Mouse (Mus musculus): Measurements from ENCODE around the gene Zranb1. TPM values are rescaled to one million over a fixed set of nuclear protein-coding genes. Genes with fewer than 3 reads are reported as not detected.

Gene Zranb1
- polyA plus RNA-seq, 1 experiment from 2014 or later = 9.6 TPM

DNA sequence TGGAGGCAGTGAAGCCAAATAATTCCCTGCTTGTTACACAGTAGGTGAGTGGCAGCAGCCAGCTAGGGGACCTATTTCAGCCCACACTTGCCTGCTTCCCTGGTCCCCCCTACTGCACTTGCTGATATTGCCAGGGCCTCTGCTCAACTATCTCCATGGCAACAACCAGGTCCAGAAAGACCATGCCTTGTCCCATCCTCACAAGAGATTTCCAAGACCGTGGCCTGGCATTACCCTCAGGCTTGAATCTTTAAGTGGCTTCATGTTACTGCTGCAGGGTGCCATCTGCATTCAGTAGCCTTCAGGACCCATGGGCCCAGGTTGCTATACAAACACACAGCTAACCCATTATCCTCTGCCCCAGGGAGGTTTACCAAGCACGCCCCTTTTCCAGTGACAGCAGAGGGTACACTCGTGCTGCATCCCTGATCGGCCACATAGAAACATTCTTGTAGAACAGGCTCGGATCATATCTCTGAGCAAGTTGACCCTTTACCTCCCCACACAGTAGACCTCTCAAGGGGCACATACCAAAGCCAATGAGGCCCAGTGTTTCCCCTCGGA, 63.8 kb downstream of the Zranb1 start:
- Histone ChIP-seq H3K27ac (ENCODE audit: low read length) (no peak overlapping the region), H3K4me2 (replicated peaks; ENCODE audit: low read depth, low read length) (no peak overlapping the region), H3K36me3 (ENCODE audit: insufficient read depth, low read length) (peaks cover 89% of the 10 kb centered on the region), H3K9ac (replicated peaks; ENCODE audit: low read length) (no peak overlapping the region), H3K4me3 (ENCODE audit: low read length) (no peak overlapping the region), H3K9me3 (ENCODE audit: low read length) (no peaks in the 10 kb centered on the region), H3K4me1 (ENCODE audit: insufficient read depth, low read length) (no peaks in the 10 kb centered on the region), H3K27me3 (ENCODE audit: insufficient read depth, low read length) (no peaks in the 10 kb centered on the region)
- no peak for ATAC-seq (ENCODE audit: low FRiP score, low TSS enrichment)
- 60% methylated on average over 6 of the region's 6 CpGs for WGBS

DNA sequence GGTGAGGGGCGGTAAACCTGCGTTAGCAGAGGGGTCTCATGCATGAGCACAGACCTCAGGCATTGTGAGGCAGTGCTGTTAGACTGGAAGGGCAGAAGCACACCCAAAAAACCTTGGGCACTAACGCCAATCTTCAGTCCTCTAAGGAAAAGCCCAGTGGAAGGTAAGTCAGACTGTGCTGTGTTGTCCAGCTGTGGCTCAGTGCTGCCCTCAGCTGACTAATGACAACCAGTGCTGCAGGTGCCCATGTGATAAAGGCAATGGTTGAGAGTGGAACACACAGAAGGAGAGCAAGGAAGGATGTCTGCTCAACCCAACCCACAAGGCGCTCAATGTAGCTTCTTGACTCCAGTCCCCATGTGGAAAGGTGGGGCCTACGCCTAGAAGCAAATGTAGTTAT, 65.4 kb downstream of the Zranb1 start:
- H3K9me3 ChIP-seq (ENCODE audit: low read length) = no peaks in the 10 kb centered on the region
- H3K4me2 ChIP-seq (replicated peaks; ENCODE audit: low read depth, low read length) = no peak overlapping the region
- H3K27ac ChIP-seq (ENCODE audit: low read length) = no peak overlapping the region
- no peak overlapping the region for H3K4me3 ChIP-seq (ENCODE audit: low read length)
- 92% methylated on average over 5 of the region's 5 CpGs for WGBS
- no peaks in the 10 kb centered on the region for H3K4me1 ChIP-seq (ENCODE audit: insufficient read depth, low read length)
- H3K9ac ChIP-seq (replicated peaks; ENCODE audit: low read length) = no peak overlapping the region
- H3K27me3 ChIP-seq (ENCODE audit: insufficient read depth, low read length) = no peaks in the 10 kb centered on the region
- peaks cover 76% of the 10 kb centered on the region for H3K36me3 ChIP-seq (ENCODE audit: insufficient read depth, low read length)
- ATAC-seq (ENCODE audit: low FRiP score, low TSS enrichment) = no peak

DNA sequence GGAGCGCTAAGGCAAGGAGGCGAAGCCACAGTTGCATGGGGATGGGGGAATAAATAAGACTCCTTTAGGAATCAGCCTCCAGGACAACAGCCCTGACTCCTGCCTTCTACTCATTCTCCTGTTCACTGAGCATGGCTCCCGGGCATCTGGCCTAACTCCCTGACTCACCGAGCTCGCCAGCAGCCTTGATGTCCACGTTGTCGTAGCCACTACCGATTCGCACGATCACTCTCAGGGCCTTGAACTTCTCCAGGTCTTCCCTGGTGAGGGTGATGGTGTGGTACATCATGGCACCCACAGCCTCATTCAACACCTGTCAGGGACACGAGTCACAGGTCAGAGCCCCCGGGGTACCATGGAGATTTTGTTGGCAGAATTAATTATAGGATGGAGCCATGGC, 67.7 kb downstream of the Zranb1 start:
- H3K9ac ChIP-seq (replicated peaks; ENCODE audit: low read length) = no peak overlapping the region
- no peak overlapping the region for H3K4me2 ChIP-seq (replicated peaks; ENCODE audit: low read depth, low read length)
- no peaks in the 10 kb centered on the region for H3K9me3 ChIP-seq (ENCODE audit: low read length)
- 0 out of 2 replicates have a peak, but pooled peaks cover 6% of the 10 kb centered on the region for H3K4me1 ChIP-seq (ENCODE audit: insufficient read depth, low read length)
- WGBS = 92% methylated on average over 12 of the region's 12 CpGs
- no peak for ATAC-seq (ENCODE audit: low FRiP score, low TSS enrichment)
- H3K4me3 ChIP-seq (ENCODE audit: low read length) = no peak overlapping the region
- H3K27ac ChIP-seq (ENCODE audit: low read length) = no peak overlapping the region
- H3K36me3 ChIP-seq (ENCODE audit: insufficient read depth, low read length) = peaks cover 64% of the 10 kb centered on the region
- no peaks in the 10 kb centered on the region for H3K27me3 ChIP-seq (ENCODE audit: insufficient read depth, low read length)

DNA sequence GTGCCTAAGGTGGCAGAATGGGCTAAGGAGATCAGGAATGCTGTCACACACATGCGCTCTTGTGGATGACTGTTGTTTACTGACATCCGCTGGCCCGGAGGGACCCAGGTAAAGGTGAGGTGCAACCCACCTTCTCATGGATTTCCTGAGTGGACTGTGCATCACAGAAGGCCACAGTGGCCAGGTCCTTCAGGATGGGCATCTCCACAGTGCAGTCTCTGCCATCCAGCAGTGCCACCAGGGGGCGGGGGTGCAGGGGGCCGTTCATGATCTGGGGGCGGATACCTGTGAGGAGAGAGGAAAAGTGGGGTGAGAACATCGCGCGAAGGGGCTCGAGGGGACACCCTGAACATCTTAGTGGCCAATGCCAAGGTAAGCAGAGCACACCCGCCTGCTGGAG, 68.1 kb downstream of the Zranb1 start:
- H3K4me2 ChIP-seq (replicated peaks; ENCODE audit: low read depth, low read length) = no peak overlapping the region
- peaks cover 60% of the 10 kb centered on the region for H3K36me3 ChIP-seq (ENCODE audit: insufficient read depth, low read length)
- no peak for ATAC-seq (ENCODE audit: low FRiP score, low TSS enrichment)
- H3K4me1 ChIP-seq (ENCODE audit: insufficient read depth, low read length) = 0 out of 2 replicates have a peak, but pooled peaks cover 10% of the 10 kb centered on the region
- no peak overlapping the region for H3K27ac ChIP-seq (ENCODE audit: low read length)
- H3K9me3 ChIP-seq (ENCODE audit: low read length) = no peaks in the 10 kb centered on the region
- H3K27me3 ChIP-seq (ENCODE audit: insufficient read depth, low read length) = no peaks in the 10 kb centered on the region
- H3K9ac ChIP-seq (replicated peaks; ENCODE audit: low read length) = no peak overlapping the region
- 93% methylated on average over 11 of the region's 11 CpGs for WGBS
- no peak overlapping the region for H3K4me3 ChIP-seq (ENCODE audit: low read length)

DNA sequence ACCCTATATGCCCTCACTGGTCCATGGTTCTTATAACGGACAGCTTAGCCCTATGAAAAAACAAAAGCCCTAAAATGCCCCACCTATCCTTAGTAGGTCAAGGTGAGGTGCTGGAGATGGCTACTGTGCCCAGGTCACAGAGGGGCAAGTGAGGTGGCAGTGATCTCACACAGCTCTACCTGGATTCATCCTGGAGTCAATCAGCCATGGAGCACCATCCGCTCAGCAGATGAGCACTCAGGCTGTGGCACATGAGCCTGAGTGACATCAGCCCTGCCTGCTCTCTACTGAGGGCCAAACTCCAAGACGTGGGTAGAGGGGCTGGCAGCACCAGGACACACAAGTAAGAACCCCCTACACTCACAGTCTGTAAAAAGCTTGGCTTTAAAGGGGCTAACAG, 70.4 kb downstream of the Zranb1 start:
- no peak overlapping the region for H3K4me3 ChIP-seq (ENCODE audit: low read length)
- no peak overlapping the region for H3K9ac ChIP-seq (replicated peaks; ENCODE audit: low read length)
- no peak overlapping the region for H3K4me2 ChIP-seq (replicated peaks; ENCODE audit: low read depth, low read length)
- no peaks in the 10 kb centered on the region for H3K27me3 ChIP-seq (ENCODE audit: insufficient read depth, low read length)
- 89% methylated on average over 3 of the region's 3 CpGs for WGBS
- 0 out of 2 replicates have a peak, but pooled peaks cover 12% of the 10 kb centered on the region for H3K4me1 ChIP-seq (ENCODE audit: insufficient read depth, low read length)
- H3K36me3 ChIP-seq (ENCODE audit: insufficient read depth, low read length) = peaks cover 38% of the 10 kb centered on the region
- H3K27ac ChIP-seq (ENCODE audit: low read length) = no peak overlapping the region
- ATAC-seq (ENCODE audit: low FRiP score, low TSS enrichment) = no peak
- H3K9me3 ChIP-seq (ENCODE audit: low read length) = no peaks in the 10 kb centered on the region

DNA sequence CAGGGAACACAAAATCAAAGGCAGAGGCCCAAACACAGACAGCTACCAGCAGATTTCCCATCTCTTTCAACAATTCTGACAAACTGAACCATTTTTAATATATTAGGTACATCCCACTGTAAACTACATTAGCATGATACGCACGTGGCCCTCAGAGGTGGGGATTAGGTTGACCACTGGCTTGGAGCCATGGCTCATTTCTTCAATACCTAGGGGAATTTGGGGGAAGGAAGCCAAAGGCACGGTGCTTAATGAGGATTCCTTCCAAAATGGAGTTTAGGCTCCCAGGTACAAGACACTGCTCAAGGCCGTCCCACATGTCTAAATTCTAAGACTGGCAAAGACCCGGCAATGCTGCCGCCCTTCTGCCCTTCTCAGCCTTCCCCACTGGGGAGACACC, 71.3 kb downstream of the Zranb1 start:
- WGBS = 89% methylated on average over 6 of the region's 6 CpGs
- no peak overlapping the region for H3K4me3 ChIP-seq (ENCODE audit: low read length)
- 0 out of 2 replicates have a peak, but pooled peaks cover 13% of the 10 kb centered on the region for H3K4me1 ChIP-seq (ENCODE audit: insufficient read depth, low read length)
- ATAC-seq (ENCODE audit: low FRiP score, low TSS enrichment) = no peak
- H3K9ac ChIP-seq (replicated peaks; ENCODE audit: low read length) = no peak overlapping the region
- H3K4me2 ChIP-seq (replicated peaks; ENCODE audit: low read depth, low read length) = no peak overlapping the region
- H3K36me3 ChIP-seq (ENCODE audit: insufficient read depth, low read length) = peaks cover 29% of the 10 kb centered on the region
- no peak overlapping the region for H3K27ac ChIP-seq (ENCODE audit: low read length)
- no peaks in the 10 kb centered on the region for H3K27me3 ChIP-seq (ENCODE audit: insufficient read depth, low read length)
- no peaks in the 10 kb centered on the region for H3K9me3 ChIP-seq (ENCODE audit: low read length)

DNA sequence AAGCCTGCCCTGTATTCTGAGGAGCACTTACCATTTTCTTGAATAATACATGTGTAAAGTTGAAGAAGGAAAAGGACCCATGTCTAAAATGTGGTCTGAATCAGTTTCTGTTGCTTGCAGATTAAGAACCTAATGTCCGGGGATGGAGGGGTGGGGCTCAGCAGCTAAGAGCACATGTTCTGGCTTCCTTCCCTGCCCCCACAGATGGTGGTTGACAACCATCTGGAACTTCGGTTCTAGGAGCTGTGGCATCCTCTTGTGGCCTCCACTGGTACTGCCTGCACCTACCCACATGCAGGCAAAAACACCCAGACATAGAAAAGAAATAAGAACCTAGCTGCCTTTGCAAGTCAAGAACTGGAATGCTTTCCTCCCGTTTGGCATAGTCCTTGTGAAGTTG, 72.5 kb downstream of the Zranb1 start:
- Histone ChIP-seq H3K4me3 (ENCODE audit: low read length) (no peak overlapping the region), H3K9me3 (ENCODE audit: low read length) (no peaks in the 10 kb centered on the region), H3K4me2 (replicated peaks; ENCODE audit: low read depth, low read length) (no peak overlapping the region), H3K36me3 (ENCODE audit: insufficient read depth, low read length) (peaks cover 17% of the 10 kb centered on the region), H3K27me3 (ENCODE audit: insufficient read depth, low read length) (no peaks in the 10 kb centered on the region), H3K4me1 (ENCODE audit: insufficient read depth, low read length) (0 out of 2 replicates have a peak, but pooled peaks cover 22% of the 10 kb centered on the region), H3K9ac (replicated peaks; ENCODE audit: low read length) (no peak overlapping the region), H3K27ac (ENCODE audit: low read length) (no peak overlapping the region)
- ATAC-seq (ENCODE audit: low FRiP score, low TSS enrichment) = no peak
- 20% methylated on average over 3 of the region's 3 CpGs for WGBS

DNA sequence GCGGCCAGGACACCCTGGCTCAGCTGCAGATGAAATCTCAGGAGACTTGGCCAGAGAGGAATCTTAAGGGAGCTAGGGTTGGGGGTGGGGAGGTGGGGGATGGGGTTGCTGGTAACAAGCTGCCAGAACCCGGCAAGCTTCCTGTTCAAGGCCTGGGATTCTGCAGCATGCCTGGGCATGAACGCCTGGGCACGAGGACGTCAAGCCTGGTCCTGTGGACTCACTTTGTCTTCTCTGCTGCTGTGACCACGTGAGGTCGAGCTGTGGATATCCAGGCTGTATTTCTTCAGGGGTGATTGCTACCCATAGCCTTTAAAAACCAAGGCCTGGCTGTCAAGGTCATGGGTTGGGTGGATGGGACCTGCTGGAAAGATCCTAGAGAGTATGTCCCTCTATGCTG, 74.8 kb downstream of the Zranb1 start:
- Histone ChIP-seq H3K9me3 (ENCODE audit: low read length) (no peaks in the 10 kb centered on the region), H3K4me1 (ENCODE audit: insufficient read depth, low read length) (peaks cover 27% of the 10 kb centered on the region; the same call in 1 of the 2 replicates), H3K4me3 (ENCODE audit: low read length) (no peak overlapping the region), H3K9ac (replicated peaks; ENCODE audit: low read length) (no peak overlapping the region), H3K27me3 (ENCODE audit: insufficient read depth, low read length) (no peaks in the 10 kb centered on the region), H3K27ac (ENCODE audit: low read length) (no peak overlapping the region), H3K4me2 (replicated peaks; ENCODE audit: low read depth, low read length) (no peak overlapping the region), H3K36me3 (ENCODE audit: insufficient read depth, low read length) (peaks cover 10% of the 10 kb centered on the region)
- WGBS = 75% methylated on average over 7 of the region's 7 CpGs
- ATAC-seq (ENCODE audit: low FRiP score, low TSS enrichment) = no peak

DNA sequence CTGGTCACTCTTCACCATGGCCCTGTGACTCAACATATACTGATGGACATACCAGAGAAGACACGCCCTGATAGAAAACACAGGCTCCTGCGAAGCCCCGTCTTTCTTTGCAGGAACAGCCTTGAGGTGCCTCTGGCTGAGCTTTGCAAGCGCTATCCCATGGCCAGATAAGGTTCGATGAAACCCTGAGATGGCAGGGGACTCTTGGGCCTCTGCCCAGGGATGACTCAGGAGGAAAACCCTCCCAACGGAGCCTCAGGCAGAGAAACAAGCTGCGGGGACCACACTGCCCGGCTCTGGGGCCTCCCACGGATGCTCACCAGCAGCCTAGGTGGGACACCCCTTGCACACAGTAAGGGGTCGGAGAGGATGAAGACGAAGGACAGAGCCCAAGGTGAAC, 76.4 kb downstream of the Zranb1 start:
- peak; percentile 29; the same call in 1 of the 2 replicates for ATAC-seq (ENCODE audit: low FRiP score, low TSS enrichment)
- no peaks in the 10 kb centered on the region for H3K9me3 ChIP-seq (ENCODE audit: low read length)
- WGBS = 61% methylated on average over 11 of the region's 11 CpGs
- H3K4me1 ChIP-seq (ENCODE audit: insufficient read depth, low read length) = peaks cover 40% of the 10 kb centered on the region
- H3K4me2 ChIP-seq (replicated peaks; ENCODE audit: low read depth, low read length) = no peak overlapping the region
- H3K4me3 ChIP-seq (ENCODE audit: low read length) = no peak overlapping the region
- no peak overlapping the region for H3K9ac ChIP-seq (replicated peaks; ENCODE audit: low read length)
- H3K27ac ChIP-seq (ENCODE audit: low read length) = no peak overlapping the region; the same call in 1 of the 2 replicates
- no peaks in the 10 kb centered on the region for H3K27me3 ChIP-seq (ENCODE audit: insufficient read depth, low read length)
- peaks cover 10% of the 10 kb centered on the region for H3K36me3 ChIP-seq (ENCODE audit: insufficient read depth, low read length)

DNA sequence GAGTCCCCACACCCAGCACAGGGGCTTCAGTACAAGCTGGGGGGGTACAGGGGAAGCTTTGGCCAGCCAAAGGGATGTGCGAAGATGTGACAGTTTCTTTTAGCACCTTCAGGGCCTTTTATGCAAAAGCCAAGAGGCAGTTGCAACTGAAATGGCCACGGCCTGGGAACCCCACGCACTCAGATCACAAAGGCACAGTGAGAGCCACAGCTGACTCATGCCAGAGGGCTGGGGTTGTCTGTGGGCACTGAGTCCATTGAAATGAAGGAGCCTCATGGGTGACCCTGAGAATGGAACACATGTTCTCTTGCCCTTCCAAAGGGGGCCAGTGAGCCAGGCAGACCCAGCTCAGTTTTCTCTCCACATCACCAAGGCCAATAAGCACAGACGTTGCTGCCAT, 77.7 kb downstream of the Zranb1 start:
- Histone ChIP-seq H3K9me3 (ENCODE audit: low read length) (no peaks in the 10 kb centered on the region), H3K4me2 (replicated peaks; ENCODE audit: low read depth, low read length) (no peak overlapping the region), H3K36me3 (ENCODE audit: insufficient read depth, low read length) (peaks cover 6% of the 10 kb centered on the region), H3K4me3 (ENCODE audit: low read length) (no peak overlapping the region), H3K27ac (ENCODE audit: low read length) (no peak overlapping the region), H3K27me3 (ENCODE audit: insufficient read depth, low read length) (no peaks in the 10 kb centered on the region), H3K9ac (replicated peaks; ENCODE audit: low read length) (no peak overlapping the region), H3K4me1 (ENCODE audit: insufficient read depth, low read length) (peaks cover 47% of the 10 kb centered on the region)
- WGBS = 88% methylated on average over 4 of the region's 4 CpGs
- no peak for ATAC-seq (ENCODE audit: low FRiP score, low TSS enrichment)

Data from kidney, embryonic 16.5 days (tissue).